Mouse (Mus musculus): ENCODE data around the gene Dek.

DNA sequence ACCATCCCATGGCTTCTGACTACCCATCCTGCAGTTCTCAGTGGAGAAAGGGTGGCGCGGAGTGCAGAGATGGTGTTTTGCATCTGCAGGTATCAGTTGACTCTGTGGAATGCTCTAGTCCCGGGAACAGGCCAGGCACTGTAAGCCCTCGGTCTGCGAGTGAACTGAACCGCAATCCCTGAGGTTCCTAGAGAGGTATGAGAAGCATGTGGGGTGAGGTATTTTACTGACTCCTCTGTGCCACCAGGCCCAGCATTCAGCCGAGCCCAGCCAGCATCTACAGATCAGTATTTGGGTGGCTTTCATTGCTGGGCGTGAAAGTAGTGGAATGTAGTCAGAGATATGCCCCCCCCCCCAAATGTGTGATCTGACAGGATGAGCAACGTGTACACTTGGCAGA lies 39.9 kb upstream of the Dek start:
- TF ChIP-seq CTCF (IDR thresholded peaks at IDR 0.05; ENCODE audit: low read depth) (no peak), EP300 (IDR thresholded peaks at IDR 0.05; ENCODE audit: low read depth) (no peak)
